Mouse (Mus musculus) adrenal gland (tissue): ENCODE measurements around the gene Negr1.

Experiments
- intact Hi-C: fragments of 180-260 bp; cut with DNase I; formaldehyde crosslinking; loops from one replicate; pipeline ENCODE4 v1.15.1; 2025

The Negr1 gene

DNA sequence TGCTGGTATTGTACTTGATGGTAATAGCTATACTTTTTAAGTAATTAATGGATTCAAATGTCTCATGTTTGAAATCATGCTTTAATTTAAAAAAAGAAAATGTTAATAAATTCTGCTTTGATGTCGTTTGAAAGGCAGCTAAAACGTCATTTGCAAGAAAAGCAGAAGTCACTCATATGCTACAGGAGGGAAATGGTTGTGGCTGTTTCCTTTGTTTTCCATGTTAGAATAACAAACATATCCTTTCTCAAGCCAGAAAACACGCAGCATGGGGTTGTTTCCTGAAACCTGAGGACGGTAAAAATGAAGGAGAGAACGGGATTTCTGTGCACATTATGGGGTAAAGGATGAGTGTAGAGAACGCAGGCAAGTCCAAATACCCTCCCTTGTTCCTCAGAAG is 798.2 kb downstream of the Negr1 start:
- intact Hi-C loops, result no loop called here
